Mouse (Mus musculus) inflammation-experienced regulatory T-cells, adult 6 months (primary cell): Measurements from ENCODE around the gene Ubtf. TPM values are rescaled to one million over a fixed set of nuclear protein-coding genes. Genes with fewer than 3 reads are reported as not detected.
"Not testable (repeated sequence)": the region's sequence is repeated elsewhere in the genome, so short reads cannot be mapped to it uniquely, and the experiment has no call there.

Source experiments
- ATAC-seq: one replicate; pipeline ENCODE4 v1.8.0; 2017
- polyA plus RNA-seq, 3 experiments: library from polyadenylated mRNA; unstranded; fragments of 100-300 nt; shearing (Covaris generic); gene quantifications; one replicate each; pipeline ENCODE4 v1.2.1; 2017

The Ubtf gene
- 10 to 100 TPM; 42.5 to 45.0 (median 44.6) TPM for polyA plus RNA-seq

DNA sequence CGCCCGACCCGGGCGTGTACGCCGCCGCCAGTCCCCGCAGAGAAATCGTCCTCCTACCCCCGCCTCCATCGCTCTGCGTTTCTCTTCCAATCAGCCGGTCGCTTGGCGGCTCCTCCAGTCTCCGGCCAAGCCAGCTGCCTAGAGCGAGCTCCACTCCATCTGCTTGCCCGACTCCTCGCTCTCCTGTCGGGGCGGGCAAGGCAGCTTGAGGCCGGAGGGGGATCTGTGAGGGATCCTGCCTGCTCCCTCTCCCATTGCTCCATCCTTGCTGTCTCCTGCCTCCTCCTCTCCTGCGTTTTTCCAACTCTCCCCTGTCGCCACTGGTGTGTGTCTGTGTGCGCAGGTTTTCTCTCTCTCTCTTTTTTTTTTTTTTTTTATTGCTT lies at the start of gene Ubtf:
TSS of gene Ubtf (minus strand) at position 333 of the 383 bp plus-strand sequence.
- ATAC-seq = peak; percentile 22

DNA sequence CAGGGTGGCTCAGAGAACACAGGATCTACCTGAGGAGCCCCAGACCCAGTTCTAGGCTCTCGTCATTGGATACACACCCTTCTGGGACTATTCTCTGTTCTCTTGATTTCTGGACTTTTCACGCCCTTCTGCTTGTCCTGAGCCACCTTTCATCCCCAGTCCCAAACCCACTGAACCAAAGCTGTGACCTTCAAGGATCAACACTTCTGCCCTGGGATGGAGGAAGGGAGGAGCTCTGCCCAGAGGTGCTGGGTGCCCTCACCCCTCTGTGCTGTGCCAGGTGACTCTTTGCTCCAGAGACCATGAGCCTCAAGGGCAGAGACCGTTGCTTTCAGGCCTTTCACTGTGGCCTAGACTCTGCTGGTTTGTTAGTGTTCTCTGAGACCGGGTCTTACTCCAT lies 49.7 kb upstream of the Ubtf start:
- ATAC-seq = no peak

DNA sequence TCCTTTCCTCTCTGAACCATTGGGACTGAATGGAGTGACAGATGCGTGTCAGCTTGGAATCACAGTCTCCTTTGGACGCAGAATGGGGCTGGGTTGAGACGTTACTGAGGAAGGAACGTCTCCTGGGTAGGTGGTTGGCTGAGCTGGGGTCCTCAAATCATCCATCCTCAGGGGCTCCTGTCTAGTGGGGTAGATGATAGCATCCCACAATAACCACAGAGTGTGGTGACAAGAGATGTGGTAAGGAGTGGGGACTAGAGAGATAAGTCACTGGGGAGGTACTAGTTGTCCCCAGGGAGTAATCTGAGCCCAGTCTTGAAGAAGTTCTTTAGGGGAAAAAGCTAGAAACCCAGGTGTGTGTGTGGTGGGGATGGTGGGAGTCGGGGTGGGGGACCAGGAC lies 48.8 kb upstream of the Ubtf start:
- no peak for ATAC-seq

DNA sequence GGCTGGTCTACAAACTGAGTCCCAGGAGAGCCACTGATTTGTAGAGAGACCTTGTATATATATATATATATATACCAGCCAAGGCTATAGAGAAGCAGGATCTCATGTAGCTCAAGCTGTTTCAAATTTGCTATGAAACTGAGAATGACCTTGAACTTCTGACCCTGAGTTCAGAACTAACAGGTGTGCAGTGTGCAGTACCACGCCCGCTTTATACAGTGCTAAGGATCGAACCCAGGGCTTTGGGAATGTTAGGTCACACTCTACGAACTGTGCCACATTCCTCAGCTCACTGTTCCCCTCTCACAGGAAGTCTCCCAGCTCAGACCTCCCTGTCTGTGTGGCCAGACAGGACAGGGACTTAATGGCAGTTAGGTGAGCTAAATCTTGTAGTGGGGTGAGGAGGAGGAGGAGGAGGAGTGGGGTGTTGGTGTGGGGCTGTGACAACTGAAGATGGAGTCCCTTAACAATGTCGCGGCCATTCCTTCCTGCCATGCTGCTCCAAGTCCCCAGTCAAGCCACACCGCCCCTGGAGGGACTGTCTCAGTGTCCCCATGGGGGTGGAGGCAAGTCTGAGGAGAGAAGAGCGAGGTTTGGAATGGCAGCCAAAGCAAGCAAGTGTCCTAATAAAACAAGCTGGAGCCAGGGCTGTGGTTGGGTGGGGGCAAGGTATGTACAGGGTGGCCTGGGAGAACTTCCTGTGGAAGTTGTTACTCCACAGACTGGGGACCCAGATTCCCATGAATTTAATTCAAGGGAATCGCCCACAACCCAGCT lies 48.1 kb upstream of the Ubtf start:
- no peak for ATAC-seq

DNA sequence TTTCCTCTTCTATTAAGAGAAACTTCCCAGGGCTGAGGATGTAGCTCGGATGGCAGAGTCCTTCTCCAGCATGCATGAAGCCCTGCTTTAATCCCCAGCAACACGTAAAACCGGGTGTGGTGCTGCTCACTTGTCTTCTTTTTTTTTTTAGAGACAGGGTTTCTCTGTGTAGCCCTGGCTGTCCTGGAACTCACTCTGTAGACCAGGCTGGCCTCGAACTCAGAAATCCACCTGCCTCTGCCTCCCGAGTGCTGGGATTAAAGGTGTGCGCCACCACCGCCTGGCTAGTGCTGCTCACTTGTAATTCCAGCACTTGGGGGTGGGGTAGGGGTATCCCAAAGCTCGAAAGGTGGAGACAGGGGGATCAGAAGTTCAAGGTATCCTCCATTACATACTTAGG lies 46.6 kb upstream of the Ubtf start, which contains the start of gene Slc4a1:
TSS of gene Slc4a1 (minus strand) at position 101 of the 400 bp plus-strand sequence.
- ATAC-seq = not testable (repeated sequence)

DNA sequence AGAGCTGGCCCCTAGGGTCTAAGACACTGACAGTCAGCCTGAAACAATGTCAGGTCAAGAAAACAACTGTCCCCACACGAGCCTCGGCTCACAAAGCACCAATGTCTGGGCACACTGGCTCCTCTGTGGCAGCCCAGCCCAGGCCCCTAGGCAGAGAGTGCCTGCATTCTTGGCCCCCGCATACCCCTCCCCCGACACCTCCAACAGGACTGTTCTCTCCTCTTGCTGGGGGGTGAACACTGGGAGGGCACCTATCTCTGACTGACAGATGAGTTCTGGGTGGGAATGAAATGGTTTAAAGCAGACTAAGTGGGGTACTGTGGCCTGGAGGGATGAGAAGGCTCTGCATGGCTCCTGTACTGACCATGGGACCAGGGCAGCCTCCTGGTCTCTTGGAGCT lies 46.2 kb upstream of the Ubtf start:
- ATAC-seq = no peak

DNA sequence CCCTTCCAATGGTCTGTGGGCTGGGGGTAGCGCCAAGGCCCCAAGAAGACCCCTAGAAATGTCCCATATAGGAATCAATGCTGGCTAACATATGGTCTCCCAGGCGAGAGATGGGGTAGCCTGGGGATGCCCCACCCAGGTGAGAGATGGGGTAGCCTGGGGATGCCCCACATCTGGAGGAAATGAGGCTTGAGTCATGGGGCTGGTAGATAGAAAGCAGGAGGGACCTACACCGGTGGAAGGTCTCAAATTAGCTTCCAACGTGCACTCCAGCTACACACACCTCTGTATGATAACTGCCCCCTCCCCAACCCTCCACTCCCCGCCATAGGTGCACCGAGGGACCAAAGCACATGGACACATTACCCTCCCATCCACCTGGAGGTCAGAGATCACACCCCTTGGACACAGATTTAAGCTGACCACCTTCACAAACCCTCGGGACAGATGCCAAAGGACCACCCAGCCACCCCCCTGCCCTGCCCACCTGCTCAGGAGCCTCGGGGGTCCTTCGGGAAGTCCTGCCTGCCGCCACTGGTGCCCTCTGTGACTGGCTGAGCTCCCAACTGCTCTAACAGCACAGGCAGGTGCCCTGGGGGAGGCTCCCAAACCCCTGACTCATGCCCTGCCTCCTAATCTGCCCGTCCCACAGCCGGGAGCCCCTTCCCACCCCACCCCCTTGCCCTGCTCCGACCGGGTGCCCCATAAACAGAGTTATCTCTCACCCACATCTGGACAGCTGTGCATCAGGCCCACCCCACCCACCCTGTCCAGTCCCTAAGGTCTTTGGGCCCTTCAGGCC lies 45.2 kb upstream of the Ubtf start:
- ATAC-seq = no peak

DNA sequence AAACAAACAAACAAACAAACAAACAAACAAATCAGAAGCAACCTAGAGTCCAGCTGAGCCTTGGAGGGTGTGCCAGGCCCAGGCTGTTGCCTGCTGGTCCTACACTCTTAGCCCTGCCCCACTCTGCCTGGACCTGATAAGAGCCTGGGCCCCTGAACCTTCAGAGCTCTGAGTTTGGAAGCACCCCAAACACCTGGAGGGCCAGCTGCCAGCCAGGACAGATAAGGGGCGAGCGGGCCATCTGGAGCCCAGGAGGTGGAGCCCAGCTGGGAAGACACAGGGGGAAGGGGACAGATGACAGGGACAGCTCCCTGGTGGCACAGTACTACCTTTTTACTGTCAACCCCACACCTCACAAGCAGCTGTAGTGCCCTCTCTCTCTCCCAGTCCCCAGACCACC lies 44.1 kb upstream of the Ubtf start:
- ATAC-seq = no peak

DNA sequence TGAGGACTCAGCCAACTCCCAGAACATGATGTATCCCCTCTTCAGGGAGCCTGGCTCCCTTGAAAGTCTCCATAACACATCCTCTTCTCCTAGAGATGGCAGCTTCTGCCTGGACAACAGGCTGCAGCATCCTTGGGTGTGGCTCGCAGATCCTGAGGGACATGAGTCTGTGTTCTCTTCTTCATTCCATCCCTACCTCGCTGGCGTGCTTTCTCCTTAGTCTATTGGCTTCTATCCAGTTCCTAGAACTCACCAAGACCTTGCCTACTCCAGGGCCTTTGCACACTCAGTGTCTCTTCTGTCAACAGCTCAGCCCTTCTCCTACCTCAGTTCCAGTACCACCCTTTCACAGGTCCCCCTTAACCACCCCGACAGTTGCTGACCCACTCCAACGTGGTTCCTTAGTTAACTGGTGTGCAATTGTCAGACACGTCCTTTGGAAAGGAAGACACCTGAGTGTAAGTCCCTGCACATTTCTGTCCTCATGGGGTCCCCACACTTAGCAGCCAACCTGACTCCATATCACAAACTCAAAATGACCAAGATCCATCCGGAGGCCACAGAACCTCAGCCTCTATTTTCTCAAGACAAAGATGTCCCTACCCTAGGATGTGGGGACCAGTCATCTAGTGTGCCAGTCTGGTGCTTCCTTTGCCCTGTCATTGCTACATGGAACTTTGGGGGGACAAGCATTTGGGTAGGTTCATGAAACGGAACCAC lies 42.4 kb upstream of the Ubtf start:
- no peak for ATAC-seq

DNA sequence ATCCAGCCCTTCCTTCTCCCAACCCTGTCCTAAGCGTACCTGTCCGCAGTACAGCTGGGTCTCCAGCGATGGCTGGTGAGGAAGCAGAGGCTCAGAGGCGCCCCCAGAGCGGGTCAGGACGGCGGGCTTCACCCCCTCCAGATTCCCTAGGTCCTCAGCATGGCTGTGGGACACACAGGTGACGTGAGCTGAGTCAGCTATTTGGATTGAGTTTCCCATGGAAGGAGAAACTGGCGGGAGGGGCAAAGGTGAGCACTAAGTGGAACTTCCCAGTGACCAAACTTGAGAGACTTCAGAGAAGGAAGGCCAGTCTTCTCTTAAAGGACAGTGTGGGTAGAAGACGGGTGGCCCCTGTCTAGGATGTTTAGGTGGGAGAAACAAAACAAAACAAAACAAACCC lies 38.8 kb upstream of the Ubtf start:
- ATAC-seq = no peak

DNA sequence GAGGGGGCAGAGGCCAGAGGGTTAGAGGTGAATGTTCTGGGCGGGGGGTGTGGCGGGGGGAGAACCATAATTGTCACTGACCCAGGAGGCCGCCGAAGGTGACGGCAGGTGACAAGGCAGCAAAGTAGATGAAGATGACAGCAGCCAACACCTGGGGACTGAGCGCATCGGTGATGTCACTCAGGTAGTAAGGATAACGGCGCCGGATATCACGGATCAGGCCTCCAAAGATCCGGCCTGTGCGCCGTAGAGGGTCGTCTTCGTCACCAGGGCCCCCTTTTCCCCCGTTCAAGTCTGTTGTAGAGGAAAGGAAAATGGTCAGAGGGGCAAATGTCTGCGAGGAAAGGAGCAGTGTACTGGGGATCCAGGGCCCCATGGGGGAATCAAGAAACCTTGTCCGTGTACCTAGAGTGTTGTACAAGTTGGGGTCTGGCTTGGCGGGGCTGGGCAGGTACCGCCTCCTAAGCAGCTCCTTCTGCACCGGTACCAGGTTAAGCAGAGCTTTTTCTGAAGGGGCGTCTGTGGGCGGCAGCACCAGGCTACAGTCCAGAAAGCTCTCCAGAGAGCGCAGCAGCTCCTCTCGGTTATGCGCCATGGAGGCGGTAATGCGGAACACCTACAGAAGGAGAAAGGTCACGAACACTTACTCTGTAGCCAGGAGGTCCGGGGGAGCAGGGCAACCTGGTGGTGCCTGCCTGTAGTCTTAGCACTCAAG lies 37.3 kb upstream of the Ubtf start:
- no peak for ATAC-seq

DNA sequence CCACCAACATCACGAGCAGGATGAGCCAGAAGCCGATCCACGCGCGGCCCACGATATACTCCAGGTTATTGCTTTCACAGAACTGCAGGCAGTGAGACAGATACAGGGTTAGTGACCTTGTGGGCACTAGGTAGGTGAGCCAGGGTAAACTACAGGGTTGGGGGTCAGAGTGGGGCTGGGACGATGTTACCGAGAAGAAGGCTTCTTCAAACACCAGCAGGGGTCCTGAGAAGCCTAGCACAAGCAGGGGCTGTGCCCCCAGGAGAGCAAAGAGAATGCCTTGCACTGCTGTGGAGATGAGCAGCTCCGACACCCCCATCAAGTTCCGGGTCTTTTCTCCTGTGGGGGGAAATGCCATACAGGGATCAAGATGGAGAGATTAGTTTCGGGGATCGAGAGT lies 36.6 kb upstream of the Ubtf start:
- ATAC-seq = no peak

DNA sequence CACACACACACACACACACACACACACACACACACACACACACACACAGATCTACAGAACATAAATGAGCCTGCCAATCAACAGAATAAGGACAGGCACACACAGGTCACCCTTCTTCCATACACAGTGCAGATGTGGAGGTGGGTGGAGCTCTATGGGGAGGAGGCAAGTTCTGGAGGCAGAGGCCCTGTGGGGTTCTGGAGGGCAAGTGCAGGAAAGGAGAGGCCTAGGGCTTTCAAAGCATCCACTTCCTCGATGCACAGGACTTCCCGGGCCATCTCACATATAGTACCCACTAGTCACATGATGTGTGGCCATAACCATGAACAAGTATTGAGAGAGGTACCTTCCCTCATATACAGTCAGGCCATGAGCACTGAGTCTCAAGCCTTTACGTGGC lies 36.0 kb upstream of the Ubtf start:
- no peak for ATAC-seq

DNA sequence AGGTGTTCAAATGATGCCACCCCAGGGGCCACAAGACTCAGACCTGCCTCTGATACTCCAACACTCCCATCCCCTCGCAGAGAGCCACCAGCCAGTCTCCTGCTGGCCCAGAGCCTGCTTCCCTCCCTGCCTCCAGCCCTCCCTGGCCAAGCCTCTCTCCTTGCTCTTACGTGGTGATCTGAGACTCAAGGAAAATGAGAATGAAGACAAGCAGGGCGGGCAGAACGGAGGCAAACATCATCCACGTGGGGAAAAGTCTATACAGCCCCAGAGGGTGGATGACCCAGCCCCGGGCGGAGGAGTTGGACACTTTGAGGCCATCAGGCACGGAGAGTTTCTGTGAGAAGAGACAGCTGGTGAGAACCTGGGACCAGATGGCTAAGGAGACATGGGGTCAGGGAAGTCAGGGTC lies 33.5 kb upstream of the Ubtf start:
- ATAC-seq = no peak

DNA sequence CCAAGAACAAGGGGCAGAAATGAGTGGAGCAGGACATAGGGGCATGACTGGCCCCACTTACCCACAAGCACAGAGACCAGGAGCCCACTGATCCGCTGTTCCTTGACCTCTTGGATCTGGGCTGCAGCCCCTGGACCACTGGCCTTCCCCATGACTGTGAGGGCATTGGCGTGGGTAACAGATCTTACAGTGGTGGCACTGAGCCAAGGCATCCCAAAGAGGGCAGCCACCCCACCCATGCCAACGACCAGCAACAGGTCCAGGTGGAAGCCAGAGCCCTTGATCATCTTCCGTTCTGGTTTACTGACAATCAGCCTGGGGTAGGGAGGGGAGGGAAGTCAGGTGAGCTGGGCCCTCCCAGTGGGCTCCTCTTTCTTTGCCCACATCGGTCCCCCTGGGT lies 32.8 kb upstream of the Ubtf start:
- ATAC-seq = no peak

DNA sequence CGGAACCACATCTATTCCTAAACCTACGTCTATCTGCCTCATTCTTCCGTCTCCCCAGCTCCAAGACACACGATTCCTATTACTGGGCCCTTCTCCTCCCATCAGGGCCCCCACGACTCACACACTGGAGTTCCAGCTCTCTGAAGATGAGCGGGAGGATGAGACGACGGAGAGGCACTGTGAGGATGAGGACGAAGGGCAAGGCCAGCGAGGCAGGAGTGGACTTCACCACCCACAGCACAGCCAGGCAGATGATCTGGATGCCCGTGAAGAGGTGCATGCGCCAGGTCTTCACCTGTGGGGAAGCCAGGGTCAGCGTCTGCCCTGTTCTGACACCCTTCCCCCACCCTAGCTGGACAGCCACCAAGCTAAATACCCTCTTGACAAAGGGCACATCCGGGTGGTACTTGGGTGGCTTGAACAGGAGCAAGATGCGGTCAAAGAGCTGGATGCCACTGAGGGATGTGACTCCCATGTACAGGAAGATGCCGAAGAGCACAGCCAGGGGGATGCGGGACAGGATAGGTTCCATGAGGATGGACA lies 31.5 kb upstream of the Ubtf start:
- ATAC-seq = no peak

DNA sequence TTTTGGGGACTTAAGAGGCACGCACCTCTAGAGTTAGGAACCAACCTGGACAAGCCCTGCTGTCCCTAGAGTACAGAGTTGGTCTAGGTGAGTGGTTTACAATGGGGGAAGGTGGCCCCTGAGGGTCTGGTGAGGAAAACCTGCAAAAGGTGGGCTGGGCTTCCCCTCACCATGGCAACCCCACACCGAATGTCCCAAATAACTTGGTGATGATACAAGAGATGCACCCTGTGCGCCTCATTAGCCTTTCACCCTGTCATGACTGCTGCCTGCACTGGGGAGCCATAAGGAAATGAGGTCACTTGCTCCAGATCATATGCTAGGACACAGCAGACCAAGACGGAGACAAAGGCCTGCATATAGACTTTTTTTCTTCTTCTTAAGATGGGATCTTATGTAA lies 30.9 kb upstream of the Ubtf start:
- no peak for ATAC-seq

DNA sequence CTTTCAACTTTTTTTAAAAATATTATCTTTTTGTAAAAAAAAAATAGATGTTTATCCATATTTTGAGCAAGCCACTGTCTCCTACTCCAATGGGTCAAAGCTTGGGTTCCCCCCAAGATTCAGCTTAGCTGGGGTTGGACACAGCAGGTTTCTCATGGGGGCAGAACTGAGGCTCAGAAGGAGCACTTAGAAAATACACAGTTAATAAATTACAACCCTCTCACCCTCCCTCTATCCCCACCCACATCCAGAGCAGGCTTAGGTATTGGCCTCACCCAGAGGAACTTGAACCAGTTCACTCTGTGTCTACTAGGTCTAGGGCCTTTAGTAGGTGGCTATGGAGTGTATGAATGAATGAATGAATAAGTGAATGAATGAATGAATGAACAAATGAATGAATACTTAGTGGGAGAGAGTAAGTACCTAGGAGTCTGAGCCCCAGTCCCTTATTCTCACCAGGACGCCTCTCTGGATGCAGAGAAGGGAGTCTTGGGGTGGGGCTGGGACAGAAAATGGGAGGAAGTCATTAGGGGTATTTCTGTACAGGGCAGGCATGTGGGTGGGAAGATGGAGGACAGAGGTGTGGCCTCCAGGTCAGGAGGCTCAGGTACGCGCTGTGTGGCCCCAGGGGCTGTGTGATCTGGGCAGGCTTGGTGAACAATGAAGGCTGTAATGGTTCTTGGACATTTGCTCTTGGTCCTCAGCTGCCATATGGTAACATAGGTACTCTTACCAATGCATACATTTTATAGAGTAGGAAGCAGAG lies 29.8 kb upstream of the Ubtf start:
- ATAC-seq = no peak

DNA sequence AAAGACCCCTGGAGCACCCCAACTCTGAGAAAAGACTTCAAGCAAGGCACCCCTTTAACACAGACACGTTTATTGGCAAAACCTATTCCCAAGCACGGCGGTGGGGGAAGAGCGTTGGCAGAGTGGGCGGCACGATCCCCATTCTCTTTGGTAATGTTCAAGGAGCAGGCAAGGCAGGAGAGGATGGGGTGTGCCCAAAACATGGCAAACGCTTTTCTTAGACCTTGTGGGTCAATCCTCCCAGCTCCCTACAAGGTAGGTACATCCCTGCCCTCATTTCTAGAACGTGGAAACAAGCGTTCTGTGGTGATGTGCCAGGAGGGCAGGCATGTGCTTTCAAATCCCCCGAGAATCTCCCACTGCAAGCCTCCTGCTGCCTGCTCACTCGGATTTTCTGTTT lies 29.2 kb upstream of the Ubtf start:
- ATAC-seq = no peak

DNA sequence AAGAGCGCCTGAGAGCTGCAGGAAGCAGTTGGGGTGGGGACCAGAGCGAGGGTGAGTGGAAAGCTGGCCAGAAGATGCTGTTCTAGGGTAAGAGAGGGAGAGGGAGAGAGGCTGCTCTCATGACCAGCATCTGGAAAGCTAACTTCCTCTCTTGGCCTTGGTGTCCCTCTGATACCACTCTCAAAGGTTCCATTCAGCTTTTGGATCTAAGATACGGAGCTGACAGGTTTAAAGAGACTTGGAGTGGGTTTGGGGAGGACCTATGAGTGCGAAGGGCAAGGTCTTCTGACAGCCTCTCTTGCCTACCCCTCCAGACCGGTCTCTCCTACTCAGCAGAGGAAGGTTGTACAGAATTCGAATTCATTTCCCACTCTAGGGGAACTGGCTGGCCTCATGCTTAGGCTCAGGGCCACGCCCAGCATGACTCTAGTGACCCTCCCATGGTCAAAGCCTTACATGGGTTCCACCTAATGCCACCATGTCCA lies 28.6 kb upstream of the Ubtf start:
- no peak for ATAC-seq

DNA sequence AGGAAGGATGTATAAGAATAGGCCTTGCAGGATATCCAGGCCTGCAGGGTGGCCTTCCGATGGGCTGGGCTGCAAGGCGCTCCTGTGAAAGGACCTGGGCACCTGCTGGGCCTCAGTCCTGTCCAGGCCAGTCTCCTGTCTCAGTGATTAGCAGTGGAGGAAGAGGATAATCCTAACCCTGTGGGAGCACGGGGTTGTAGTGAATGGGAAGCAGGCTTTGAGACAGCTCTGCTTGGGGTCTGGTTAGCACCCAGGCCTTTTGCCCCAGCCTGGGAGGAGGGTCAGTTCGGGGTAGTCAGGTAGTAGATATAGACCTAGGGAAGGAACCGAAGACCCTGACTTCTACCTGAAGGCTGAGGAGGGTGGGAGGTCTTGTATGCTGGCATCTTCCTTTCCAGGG lies 28.1 kb upstream of the Ubtf start:
- no peak for ATAC-seq

DNA sequence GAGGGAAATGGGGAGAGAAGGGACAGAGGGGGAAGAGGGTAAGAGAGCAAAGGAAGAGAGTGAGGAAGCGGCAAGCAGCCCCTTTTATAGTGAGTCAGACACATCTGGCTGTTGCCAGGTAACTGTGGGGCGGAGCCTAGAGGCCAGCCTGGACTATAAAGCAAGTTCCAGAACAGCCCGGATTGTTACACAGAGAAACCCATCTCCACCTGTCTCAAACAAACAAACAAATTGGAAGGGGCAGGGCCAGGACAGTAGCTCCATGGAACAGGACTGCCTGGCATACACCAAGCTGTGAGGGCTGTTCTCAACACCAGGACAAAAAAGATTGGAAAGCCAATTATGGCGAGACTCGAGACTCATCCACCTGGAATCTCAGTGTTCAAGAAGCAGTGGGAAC lies 27.4 kb upstream of the Ubtf start:
- ATAC-seq = no peak
